Mouse (Mus musculus): ENCODE results near the gene Rgl2. TPM values are rescaled to one million over a fixed set of nuclear protein-coding genes. Genes with fewer than 3 reads are reported as not detected.

The Rgl2 gene
- total RNA-seq, 1 experiment, result 65.8 TPM

GRCm38 (mm10) chr17:33908331-33909076 lies 20.8 kb upstream of the Rgl2 start:
- in situ Hi-C loops (cut with MboI; ENCODE audit: low sequenced_read_pairs in 2 of 2, unreplicated experiment in 2 of 2), result no loop called here
- Histone ChIP-seq H3K27ac (ENCODE audit: insufficient read depth, low read depth, low read length, poor library complexity, severe bottlenecking) (peak overlapping the region; percentile 90), H3K9ac (ENCODE audit: insufficient read depth, low read depth, low read length, poor library complexity, severe bottlenecking) (peak overlapping the region; percentile 77), H3K4me3 (ENCODE audit: insufficient read depth in 1 of 2, low read depth in 1 of 2, low read length in 2 of 2, poor library complexity in 1 of 2, severe bottlenecking in 1 of 2) (peak overlapping the region; percentile 75 to 87), H3K36me3 (ENCODE audit: control insufficient read depth, insufficient read depth, low read length, poor library complexity, severe bottlenecking) (peaks cover 27% of the 10 kb centered on the region), H3K9me3 (ENCODE audit: control insufficient read depth, insufficient read depth, low read depth, low read length) (no peaks in the 10 kb centered on the region), H3K4me1 (ENCODE audit: control insufficient read depth in 2 of 2, insufficient read depth in 2 of 2, low read length in 2 of 2, poor library complexity in 1 of 2) (peaks cover 0 to 15% of the 10 kb centered on the region in 2 experiments; a peak in 3 of 4 replicates)
- DNase-seq (ENCODE audit: low read depth, low spot score), result no peak
- TF ChIP-seq ZNF384 (IDR thresholded peaks at IDR 0.05; ENCODE audit: low read depth, low read length) (no peak), ZC3H11A (IDR thresholded peaks at IDR 0.05; ENCODE audit: borderline replicate concordance, low read depth, low read length) (no peak), HCFC1 (IDR thresholded peaks at IDR 0.05; ENCODE audit: borderline replicate concordance, insufficient read depth, low read length) (no peak), CHD2 (IDR thresholded peaks at IDR 0.05; ENCODE audit: low read depth, low read length) (no peak), MAFK (IDR thresholded peaks at IDR 0.05; ENCODE audit: insufficient read depth, low read depth, low read length) (no peak)

GRCm38 (mm10) chr17:33909077-33909868 lies 20.1 kb upstream of the Rgl2 start, which contains the start of gene Daxx:
Daxx (plus strand) TSS chr17:33909414.
- H3K4me3 ChIP-seq (ENCODE audit: insufficient read depth in 1 of 2, low read depth in 1 of 2, low read length in 2 of 2, poor library complexity in 1 of 2, severe bottlenecking in 1 of 2), result peak within 1 kb of the TSS; percentile 84 to 87
- peaks cover 35% of the 10 kb centered on the region for H3K36me3 ChIP-seq (ENCODE audit: control insufficient read depth, insufficient read depth, low read length, poor library complexity, severe bottlenecking)
- TF ChIP-seq HCFC1 (IDR thresholded peaks at IDR 0.05; ENCODE audit: borderline replicate concordance, insufficient read depth, low read length) (peak; percentile 90), ZC3H11A (IDR thresholded peaks at IDR 0.05; ENCODE audit: borderline replicate concordance, low read depth, low read length) (no peak), MAFK (IDR thresholded peaks at IDR 0.05; ENCODE audit: insufficient read depth, low read depth, low read length) (no peak), CHD2 (IDR thresholded peaks at IDR 0.05; ENCODE audit: low read depth, low read length) (no peak; the same call in 1 of the 2 replicates), ZNF384 (IDR thresholded peaks at IDR 0.05; ENCODE audit: low read depth, low read length) (no peak)
- H3K9me3 ChIP-seq (ENCODE audit: control insufficient read depth, insufficient read depth, low read depth, low read length), result no peaks in the 10 kb centered on the region
- peaks cover 0 to 8% of the 10 kb centered on the region in 2 experiments; a peak in 2 of 4 replicates for H3K4me1 ChIP-seq (ENCODE audit: control insufficient read depth in 2 of 2, insufficient read depth in 2 of 2, low read length in 2 of 2, poor library complexity in 1 of 2)
- peak within 1 kb of the TSS; percentile 90 for H3K27ac ChIP-seq (ENCODE audit: insufficient read depth, low read depth, low read length, poor library complexity, severe bottlenecking)
- DNase-seq (ENCODE audit: low read depth, low spot score), result peak; percentile 97
- peak within 1 kb of the TSS; percentile 92 for H3K9ac ChIP-seq (ENCODE audit: insufficient read depth, low read depth, low read length, poor library complexity, severe bottlenecking)
- in situ Hi-C loops (cut with MboI; ENCODE audit: low sequenced_read_pairs in 2 of 2, unreplicated experiment in 2 of 2), result no loop called here

GRCm38 (mm10) chr17:33909869-33910250 lies 19.5 kb upstream of the Rgl2 start:
- H3K9me3 ChIP-seq (ENCODE audit: control insufficient read depth, insufficient read depth, low read depth, low read length), result no peaks in the 10 kb centered on the region
- in situ Hi-C loops (cut with MboI; ENCODE audit: low sequenced_read_pairs in 2 of 2, unreplicated experiment in 2 of 2), result no loop called here
- peaks cover 0 to 8% of the 10 kb centered on the region in 2 experiments; a peak in 2 of 4 replicates for H3K4me1 ChIP-seq (ENCODE audit: control insufficient read depth in 2 of 2, insufficient read depth in 2 of 2, low read length in 2 of 2, poor library complexity in 1 of 2)
- H3K9ac ChIP-seq (ENCODE audit: insufficient read depth, low read depth, low read length, poor library complexity, severe bottlenecking), result peak overlapping the region; percentile 92
- H3K27ac ChIP-seq (ENCODE audit: insufficient read depth, low read depth, low read length, poor library complexity, severe bottlenecking), result peak overlapping the region; percentile 76
- H3K36me3 ChIP-seq (ENCODE audit: control insufficient read depth, insufficient read depth, low read length, poor library complexity, severe bottlenecking), result peaks cover 36% of the 10 kb centered on the region
- peak overlapping the region; percentile 84 to 87 for H3K4me3 ChIP-seq (ENCODE audit: insufficient read depth in 1 of 2, low read depth in 1 of 2, low read length in 2 of 2, poor library complexity in 1 of 2, severe bottlenecking in 1 of 2)
- no peak for TF ChIP-seq ZC3H11A (IDR thresholded peaks at IDR 0.05; ENCODE audit: borderline replicate concordance, low read depth, low read length)
- TF ChIP-seq CHD2 (IDR thresholded peaks at IDR 0.05; ENCODE audit: low read depth, low read length), result no peak
- no peak for TF ChIP-seq HCFC1 (IDR thresholded peaks at IDR 0.05; ENCODE audit: borderline replicate concordance, insufficient read depth, low read length)
- no peak for TF ChIP-seq MAFK (IDR thresholded peaks at IDR 0.05; ENCODE audit: insufficient read depth, low read depth, low read length)
- no peak for TF ChIP-seq ZNF384 (IDR thresholded peaks at IDR 0.05; ENCODE audit: low read depth, low read length)
- DNase-seq (ENCODE audit: low read depth, low spot score), result no peak

- Histone ChIP-seq H3K9me3 (ENCODE audit: control insufficient read depth, insufficient read depth, low read depth, low read length) (no peaks in the 10 kb centered on the region), H3K36me3 (ENCODE audit: control insufficient read depth, insufficient read depth, low read length, poor library complexity, severe bottlenecking) (peaks cover 40% of the 10 kb centered on the region), H3K9ac (ENCODE audit: insufficient read depth, low read depth, low read length, poor library complexity, severe bottlenecking) (peak overlapping the region; percentile 92; the same call in 1 of the 2 replicates), H3K4me1 (ENCODE audit: control insufficient read depth in 2 of 2, insufficient read depth in 2 of 2, low read length in 2 of 2, poor library complexity in 1 of 2) (peaks cover 0 to 8% of the 10 kb centered on the region in 2 experiments; a peak in 2 of 4 replicates), H3K4me3 (ENCODE audit: insufficient read depth in 1 of 2, low read depth in 1 of 2, low read length in 2 of 2, poor library complexity in 1 of 2, severe bottlenecking in 1 of 2) (peak overlapping the region; percentile 84 to 87), H3K27ac (ENCODE audit: insufficient read depth, low read depth, low read length, poor library complexity, severe bottlenecking) (no peak overlapping the region; the same call in 1 of the 2 replicates)
- in situ Hi-C loops (cut with MboI; ENCODE audit: low sequenced_read_pairs in 2 of 2, unreplicated experiment in 2 of 2), result no loop called here
- TF ChIP-seq ZC3H11A (IDR thresholded peaks at IDR 0.05; ENCODE audit: borderline replicate concordance, low read depth, low read length) (no peak), CHD2 (IDR thresholded peaks at IDR 0.05; ENCODE audit: low read depth, low read length) (no peak), ZNF384 (IDR thresholded peaks at IDR 0.05; ENCODE audit: low read depth, low read length) (no peak), HCFC1 (IDR thresholded peaks at IDR 0.05; ENCODE audit: borderline replicate concordance, insufficient read depth, low read length) (no peak), MAFK (IDR thresholded peaks at IDR 0.05; ENCODE audit: insufficient read depth, low read depth, low read length) (no peak)
- DNase-seq (ENCODE audit: low read depth, low spot score), result no peak
Observed at GRCm38 (mm10) chr17:33910346-33911051, 18.8 kb upstream of the Rgl2 start.
